Mouse (Mus musculus) myocyte (in vitro differentiated cells): Measurements from ENCODE around the gene Prkra.

Experiments used
- CEBPB ChIP-seq: IDR thresholded peaks from 2 replicates; pipeline ENCODE4 v1.6.1; 2011; ENCODE audit warnings: mild to moderate bottlenecking, moderate library complexity; ENCODE audit not compliant: poor library complexity, insufficient read depth, severe bottlenecking
- E2F4 ChIP-seq: IDR thresholded peaks from one replicate; pipeline ENCODE4 v1.6.1; 2011; ENCODE audit warnings: mild to moderate bottlenecking, control low read depth, moderate library complexity; ENCODE audit not compliant: insufficient read depth
- POLR2A ChIP-seq: IDR thresholded peaks from one replicate; pipeline ENCODE4 v1.6.1; 2011; ENCODE audit warnings: low read depth, mild to moderate bottlenecking, control low read depth, moderate library complexity; ENCODE audit not compliant: insufficient read length
- TCF12 ChIP-seq: IDR thresholded peaks from one replicate; pipeline ENCODE4 v1.6.1; 2011; ENCODE audit warnings: mild to moderate bottlenecking, control low read depth; ENCODE audit not compliant: poor library complexity, insufficient read depth, severe bottlenecking

DNA sequence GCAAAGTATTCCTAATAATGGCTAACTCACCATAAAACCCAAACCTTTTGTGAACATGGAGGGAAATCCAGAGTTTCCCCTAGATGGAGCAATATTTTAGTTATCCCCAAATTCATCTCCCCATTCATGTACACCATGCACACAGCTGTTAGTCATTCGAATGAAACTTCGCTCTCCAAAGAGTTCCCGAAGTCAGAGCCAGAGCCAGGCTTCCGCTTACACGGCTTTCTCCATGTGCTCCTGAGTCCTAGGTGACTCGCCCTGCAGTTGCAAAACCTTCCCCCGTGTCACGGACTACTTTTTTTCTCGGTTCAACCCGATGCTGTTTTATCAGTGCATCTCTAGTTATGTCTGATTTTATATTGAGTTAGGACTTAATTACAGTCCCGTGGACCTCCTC, 50.3 kb downstream of the Prkra start:
- TF ChIP-seq POLR2A (no peak), CEBPB (no peak), TCF12 (no peak), E2F4 (no peak)
